Mouse (Mus musculus): ENCODE measurements around the gene Mob3c. TPM values are rescaled to one million over a fixed set of nuclear protein-coding genes. Genes with fewer than 3 reads are reported as not detected.

Gene Mob3c
- polyA plus RNA-seq, 1 experiment from 2014 or later: 13.6 TPM

GRCm38 (mm10) chr4:115848083-115848482 lies 20.2 kb downstream of the Mob3c start:
- no peaks in the 10 kb centered on the region for H3K9me3 ChIP-seq (ENCODE audit: control insufficient read depth)
- no peak overlapping the region for H3K27ac ChIP-seq (ENCODE audit: low read depth, low read length)
- ATAC-seq: no peak
- H3K4me3 ChIP-seq (ENCODE audit: low read depth, low read length): no peak overlapping the region
- H3K4me1 ChIP-seq (replicated peaks; ENCODE audit: control insufficient read depth, insufficient read depth, low read length): no peaks in the 10 kb centered on the region
- H3K27me3 ChIP-seq (replicated peaks; ENCODE audit: control insufficient read depth, insufficient read depth, low read length): no peaks in the 10 kb centered on the region
- peaks cover 37% of the 10 kb centered on the region for H3K36me3 ChIP-seq (ENCODE audit: control insufficient read depth, insufficient read depth)
- H3K9ac ChIP-seq (ENCODE audit: low read depth, low read length): no peak overlapping the region
- 75% methylated on average over 1 of the region's 1 CpGs for WGBS
- TF ChIP-seq CTCF (IDR thresholded peaks at IDR 0.05; ENCODE audit: low read depth): no peak
- H3K4me2 ChIP-seq (replicated peaks; ENCODE audit: low read depth): no peak overlapping the region

GRCm38 (mm10) chr4:115848990-115849677 lies 21.2 kb downstream of the Mob3c start:
- 43% methylated on average over 8 of the region's 8 CpGs for WGBS

GRCm38 (mm10) chr4:115850111-115850510 lies 22.2 kb downstream of the Mob3c start:
- no peaks in the 10 kb centered on the region for H3K9me3 ChIP-seq (ENCODE audit: control insufficient read depth)
- H3K4me3 ChIP-seq (ENCODE audit: low read depth, low read length): no peak overlapping the region
- H3K4me1 ChIP-seq (replicated peaks; ENCODE audit: control insufficient read depth, insufficient read depth, low read length): no peaks in the 10 kb centered on the region
- peaks cover 49% of the 10 kb centered on the region for H3K36me3 ChIP-seq (ENCODE audit: control insufficient read depth, insufficient read depth)
- 90% methylated on average over 2 of the region's 2 CpGs for WGBS
- H3K27ac ChIP-seq (ENCODE audit: low read depth, low read length): no peak overlapping the region
- ATAC-seq: no peak
- H3K9ac ChIP-seq (ENCODE audit: low read depth, low read length): no peak overlapping the region
- no peak for TF ChIP-seq CTCF (IDR thresholded peaks at IDR 0.05; ENCODE audit: low read depth)
- H3K4me2 ChIP-seq (replicated peaks; ENCODE audit: low read depth): no peak overlapping the region
- no peaks in the 10 kb centered on the region for H3K27me3 ChIP-seq (replicated peaks; ENCODE audit: control insufficient read depth, insufficient read depth, low read length)

More at GRCm38 (mm10) chr4:115848990-115849677, 21.2 kb downstream of the Mob3c start:
- Histone ChIP-seq H3K4me2 (replicated peaks; ENCODE audit: low read depth) (no peak overlapping the region), H3K4me1 (replicated peaks; ENCODE audit: control insufficient read depth, insufficient read depth, low read length) (no peaks in the 10 kb centered on the region), H3K36me3 (ENCODE audit: control insufficient read depth, insufficient read depth) (peaks cover 44% of the 10 kb centered on the region), H3K27ac (ENCODE audit: low read depth, low read length) (peak overlapping the region; percentile 15; the same call in 1 of the 2 replicates), H3K27me3 (replicated peaks; ENCODE audit: control insufficient read depth, insufficient read depth, low read length) (no peaks in the 10 kb centered on the region), H3K9me3 (ENCODE audit: control insufficient read depth) (no peaks in the 10 kb centered on the region), H3K4me3 (ENCODE audit: low read depth, low read length) (no peak overlapping the region), H3K9ac (ENCODE audit: low read depth, low read length) (no peak overlapping the region)
- peak; percentile 71; the same call in 1 of the 2 replicates for ATAC-seq
- no peak for TF ChIP-seq CTCF (IDR thresholded peaks at IDR 0.05; ENCODE audit: low read depth)

- no peak overlapping the region for H3K9ac ChIP-seq (ENCODE audit: low read depth, low read length)
- ATAC-seq: no peak
- no peak overlapping the region for H3K27ac ChIP-seq (ENCODE audit: low read depth, low read length)
- WGBS: 40% methylated on average over 2 of the region's 2 CpGs
- no peak overlapping the region for H3K4me3 ChIP-seq (ENCODE audit: low read depth, low read length)
- H3K4me1 ChIP-seq (replicated peaks; ENCODE audit: control insufficient read depth, insufficient read depth, low read length): no peaks in the 10 kb centered on the region
- H3K9me3 ChIP-seq (ENCODE audit: control insufficient read depth): no peaks in the 10 kb centered on the region
- peaks cover 49% of the 10 kb centered on the region for H3K36me3 ChIP-seq (ENCODE audit: control insufficient read depth, insufficient read depth)
- no peak for TF ChIP-seq CTCF (IDR thresholded peaks at IDR 0.05; ENCODE audit: low read depth)
- no peaks in the 10 kb centered on the region for H3K27me3 ChIP-seq (replicated peaks; ENCODE audit: control insufficient read depth, insufficient read depth, low read length)
- no peak overlapping the region for H3K4me2 ChIP-seq (replicated peaks; ENCODE audit: low read depth)
Observed at GRCm38 (mm10) chr4:115850631-115851030, 22.7 kb downstream of the Mob3c start.

- ATAC-seq: no peak
- Histone ChIP-seq H3K9ac (ENCODE audit: low read depth, low read length) (no peak overlapping the region), H3K9me3 (ENCODE audit: control insufficient read depth) (no peaks in the 10 kb centered on the region), H3K36me3 (ENCODE audit: control insufficient read depth, insufficient read depth) (peaks cover 49% of the 10 kb centered on the region), H3K27ac (ENCODE audit: low read depth, low read length) (no peak overlapping the region), H3K4me2 (replicated peaks; ENCODE audit: low read depth) (no peak overlapping the region), H3K4me1 (replicated peaks; ENCODE audit: control insufficient read depth, insufficient read depth, low read length) (no peaks in the 10 kb centered on the region), H3K27me3 (replicated peaks; ENCODE audit: control insufficient read depth, insufficient read depth, low read length) (no peaks in the 10 kb centered on the region), H3K4me3 (ENCODE audit: low read depth, low read length) (no peak overlapping the region)
- 91% methylated on average over 6 of the region's 6 CpGs for WGBS
- no peak for TF ChIP-seq CTCF (IDR thresholded peaks at IDR 0.05; ENCODE audit: low read depth)
Observed at GRCm38 (mm10) chr4:115851569-115851968, 23.7 kb downstream of the Mob3c start.

- Histone ChIP-seq H3K4me2 (replicated peaks; ENCODE audit: low read depth) (no peak overlapping the region), H3K36me3 (ENCODE audit: control insufficient read depth, insufficient read depth) (peaks cover 61% of the 10 kb centered on the region), H3K4me3 (ENCODE audit: low read depth, low read length) (no peak overlapping the region), H3K4me1 (replicated peaks; ENCODE audit: control insufficient read depth, insufficient read depth, low read length) (no peaks in the 10 kb centered on the region), H3K27ac (ENCODE audit: low read depth, low read length) (no peak overlapping the region), H3K27me3 (replicated peaks; ENCODE audit: control insufficient read depth, insufficient read depth, low read length) (no peaks in the 10 kb centered on the region), H3K9me3 (ENCODE audit: control insufficient read depth) (no peaks in the 10 kb centered on the region), H3K9ac (ENCODE audit: low read depth, low read length) (no peak overlapping the region)
- ATAC-seq: no peak
- no peak for TF ChIP-seq CTCF (IDR thresholded peaks at IDR 0.05; ENCODE audit: low read depth)
- WGBS: 72% methylated on average over 6 of the region's 6 CpGs
Observed at GRCm38 (mm10) chr4:115855100-115855499, 27.2 kb downstream of the Mob3c start.

All from intestine, postnatal 0 days (tissue).